Mouse (Mus musculus) gastrocnemius, adult 18-20 months (tissue): ENCODE results near the gene Pdpn. TPM values are rescaled to one million over a fixed set of nuclear protein-coding genes. Genes with fewer than 3 reads are reported as not detected.
A peak's percentile ranks its signal among the peaks of the same experiment; 100 is the strongest.

Experiments
- DNase-seq: peaks from one replicate; pipeline ENCODE4 v3.0.0; 2021; ENCODE audit warnings: low spot score
- total RNA-seq, 2 experiments: library from RNA; stranded (reverse); gene quantifications; 2 replicates each; pipeline ENCODE4 v1.2.3; 2021

The Pdpn gene
- total RNA-seq, 2 experiments from 2014 or later, result 4.7 to 5.2 TPM

GRCm38 (mm10) chr4:143298431-143299315 lies 691 bp downstream of the Pdpn start:
- DNase-seq, result no peak

DNA sequence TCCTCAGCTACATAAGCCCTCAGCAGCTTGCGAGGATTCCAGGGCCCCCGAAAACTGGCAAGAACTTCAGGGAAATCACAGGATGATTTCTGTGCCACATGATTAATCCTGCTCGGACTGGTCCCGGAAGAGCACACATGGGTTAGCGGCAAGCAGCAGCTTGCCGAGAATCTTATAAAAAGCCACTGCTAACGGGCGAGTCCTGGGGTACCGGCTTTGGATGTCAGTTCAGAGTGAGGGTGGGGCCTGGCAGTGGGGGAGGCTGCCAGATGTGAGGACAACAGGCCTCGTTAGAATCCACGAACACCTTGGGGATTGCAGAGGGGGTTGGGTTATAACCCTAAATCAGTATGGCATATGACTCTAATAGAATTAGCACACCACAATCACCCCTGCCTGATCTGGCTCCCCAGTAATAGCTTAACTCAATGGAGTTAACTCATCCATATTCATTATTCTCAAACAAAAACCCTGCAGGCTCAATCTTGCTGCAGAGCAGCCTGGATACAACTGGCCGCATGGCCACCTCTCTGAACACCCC lies 2.3 kb downstream of the Pdpn start:
- no peak for DNase-seq

DNA sequence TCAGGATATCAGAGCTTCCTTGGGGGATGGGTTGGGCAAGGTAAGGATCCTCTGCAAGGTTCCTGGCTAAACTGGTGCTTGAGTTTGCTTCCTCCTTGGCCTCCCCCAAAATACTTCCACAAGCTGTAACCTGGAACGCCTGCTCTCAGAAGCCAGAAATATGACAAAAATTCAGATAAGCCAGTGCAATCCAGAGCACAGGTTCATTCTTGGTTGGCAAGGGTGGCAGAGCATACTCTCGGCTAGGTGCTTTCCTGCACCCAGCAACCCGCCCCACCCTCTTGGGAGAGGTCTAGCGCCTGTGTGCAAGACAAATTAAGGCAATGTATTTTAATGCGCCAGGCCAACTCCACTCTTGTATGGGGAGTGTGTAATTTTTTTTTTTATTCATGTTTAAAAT lies 3.2 kb downstream of the Pdpn start:
- no peak for DNase-seq

DNA sequence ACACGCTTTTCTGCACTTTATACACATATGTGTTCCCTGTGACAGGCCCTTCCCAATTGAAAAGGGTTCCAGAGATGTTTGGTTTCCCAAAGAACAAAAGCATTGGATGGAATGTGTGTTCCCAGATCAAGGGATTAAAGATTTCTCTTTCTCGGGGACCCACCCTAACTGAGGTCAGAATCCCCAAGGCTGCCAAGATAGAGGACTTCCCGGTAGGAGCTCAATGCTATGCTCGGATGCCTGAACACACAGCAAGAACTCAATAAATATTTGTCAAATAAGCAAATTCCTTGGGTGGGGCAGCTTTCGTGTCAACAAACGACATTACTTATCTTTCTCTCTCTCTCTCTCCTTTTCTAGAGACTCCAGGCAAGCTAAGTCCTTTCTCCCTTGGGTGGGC lies 5.0 kb downstream of the Pdpn start:
- DNase-seq, result peak; percentile 58

DNA sequence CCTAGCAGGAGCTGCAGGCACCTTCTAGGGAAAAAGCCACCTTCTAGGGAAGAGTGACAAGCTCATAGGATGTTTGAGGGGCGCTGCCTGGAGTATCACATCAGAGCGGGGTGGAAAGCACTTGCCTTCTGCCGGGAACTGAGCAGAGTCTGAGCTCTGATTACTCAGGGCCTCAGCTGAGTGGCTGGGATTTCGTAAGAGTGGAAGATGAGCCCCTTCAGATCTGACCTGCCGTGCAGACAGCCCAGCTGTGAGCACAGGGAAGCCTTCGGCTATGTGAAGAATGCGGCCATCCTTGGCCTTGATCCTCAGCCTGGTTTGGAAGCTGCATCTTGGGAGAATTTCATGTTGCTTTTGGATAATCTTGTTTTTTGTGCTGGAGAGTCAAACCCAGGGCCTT lies 10.5 kb downstream of the Pdpn start:
- DNase-seq, result peak; percentile 42

GRCm38 (mm10) chr4:143288473-143288872 lies 10.9 kb downstream of the Pdpn start:
- DNase-seq, result no peak

- DNase-seq, result no peak
Observed at GRCm38 (mm10) chr4:143287065-143287464, 12.3 kb downstream of the Pdpn start.

DNA sequence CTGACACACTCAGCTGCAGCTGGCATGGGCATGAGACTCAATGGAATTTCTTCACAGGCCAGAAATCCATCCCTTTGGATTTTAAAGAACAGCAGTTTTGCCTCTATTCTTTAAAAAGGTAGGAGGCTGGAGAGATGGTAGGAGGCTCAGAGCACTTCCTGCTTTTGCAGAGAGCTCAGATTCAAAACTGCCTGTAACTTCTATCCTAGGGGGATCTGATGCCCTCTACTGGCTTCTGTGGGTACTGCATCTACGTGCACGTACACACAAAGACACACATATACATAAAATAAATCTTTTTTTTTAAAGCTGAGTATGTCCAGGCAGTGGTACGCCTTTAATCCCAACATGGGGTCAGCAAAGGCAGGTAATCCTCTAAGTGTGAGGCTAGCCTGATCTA lies 19.2 kb downstream of the Pdpn start:
- peak; percentile 33 for DNase-seq

- DNase-seq, result peak; percentile 23
Observed at GRCm38 (mm10) chr4:143279661-143280060, 19.7 kb downstream of the Pdpn start.

GRCm38 (mm10) chr4:143279016-143279415 lies 20.3 kb downstream of the Pdpn start:
- no peak for DNase-seq

- peak; percentile 78 for DNase-seq
Observed at GRCm38 (mm10) chr4:143278429-143278871, 20.9 kb downstream of the Pdpn start.

DNA sequence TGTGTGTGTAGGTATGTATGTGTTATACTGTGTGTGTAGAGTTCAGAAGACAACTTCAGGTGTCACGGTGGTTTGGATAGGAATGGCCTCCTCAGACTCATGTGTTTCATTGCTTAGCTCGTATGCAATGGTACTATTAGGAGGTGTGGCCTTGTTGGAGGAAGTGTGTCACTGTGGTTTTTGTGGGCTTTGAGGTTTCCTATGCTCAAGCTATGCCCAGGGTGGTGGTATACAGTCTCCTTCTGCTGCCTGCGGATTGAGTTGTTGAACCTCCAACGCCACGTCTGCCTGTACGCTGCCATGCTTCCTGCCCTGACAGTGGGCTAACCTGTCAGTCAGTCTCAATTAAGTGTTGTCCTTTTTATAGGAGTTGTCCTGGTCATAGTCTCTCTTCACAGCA lies 22.0 kb downstream of the Pdpn start:
- no peak for DNase-seq

DNA sequence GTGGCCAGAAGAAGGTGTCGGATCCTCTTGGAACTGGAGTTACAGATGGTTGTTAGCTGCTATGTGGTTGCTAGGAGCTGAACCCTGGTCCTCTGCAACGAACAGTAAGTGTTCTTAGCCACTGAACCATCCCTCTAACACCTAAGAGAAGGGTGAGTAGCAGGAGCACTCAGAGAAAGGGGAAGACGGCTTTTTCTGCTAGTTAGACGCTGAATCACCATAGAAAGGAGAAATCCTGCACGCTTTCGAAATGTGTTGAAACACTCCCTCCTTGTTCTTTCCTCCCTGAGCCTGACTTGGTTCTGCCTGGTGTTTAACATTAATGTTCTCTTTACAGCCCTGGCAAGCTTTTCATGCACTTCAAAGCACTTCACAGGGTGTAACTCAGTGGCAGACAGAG lies 27.8 kb downstream of the Pdpn start:
- no peak for DNase-seq

DNA sequence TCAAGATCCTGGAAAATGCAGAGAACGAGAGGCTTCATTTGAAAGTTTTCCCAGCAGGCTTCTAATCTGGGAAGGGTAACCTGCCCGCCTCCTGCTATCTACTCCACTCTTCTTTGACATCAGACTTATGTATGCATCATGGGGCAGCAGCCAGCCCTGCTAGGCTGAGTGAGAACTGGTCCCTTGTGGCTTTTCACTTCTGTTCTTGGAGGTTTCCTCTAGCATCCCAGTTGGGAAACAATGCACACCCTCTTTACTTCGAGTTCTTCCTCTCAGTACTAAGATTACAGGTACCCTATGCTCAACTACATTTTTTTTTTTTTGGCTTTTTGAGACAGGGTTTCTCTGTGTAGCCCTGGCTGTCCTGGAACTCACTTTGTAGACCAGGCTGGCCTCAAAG lies 28.5 kb downstream of the Pdpn start:
- no peak for DNase-seq

DNA sequence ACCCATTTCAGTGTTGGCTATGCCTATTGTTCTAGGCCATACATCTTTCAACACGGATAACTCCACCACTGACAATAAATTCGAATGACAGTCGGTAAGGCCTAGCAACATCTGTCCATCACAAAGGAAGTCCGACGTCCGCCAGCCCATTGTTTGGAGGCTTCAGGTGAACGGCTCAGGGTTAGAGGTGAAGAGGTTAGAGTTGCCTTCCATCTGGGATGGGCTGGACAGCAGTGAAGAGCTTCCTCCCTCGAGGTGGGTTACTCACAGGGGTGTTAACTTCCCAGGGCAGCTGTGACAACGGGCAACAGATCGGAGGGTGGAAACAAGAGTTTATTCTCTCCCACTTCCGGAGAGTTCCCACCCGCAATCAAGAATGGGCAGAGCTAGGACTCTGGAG lies 36.7 kb downstream of the Pdpn start:
- no peak for DNase-seq

GRCm38 (mm10) chr4:143259718-143260349 lies 39.5 kb downstream of the Pdpn start:
- no peak for DNase-seq

DNA sequence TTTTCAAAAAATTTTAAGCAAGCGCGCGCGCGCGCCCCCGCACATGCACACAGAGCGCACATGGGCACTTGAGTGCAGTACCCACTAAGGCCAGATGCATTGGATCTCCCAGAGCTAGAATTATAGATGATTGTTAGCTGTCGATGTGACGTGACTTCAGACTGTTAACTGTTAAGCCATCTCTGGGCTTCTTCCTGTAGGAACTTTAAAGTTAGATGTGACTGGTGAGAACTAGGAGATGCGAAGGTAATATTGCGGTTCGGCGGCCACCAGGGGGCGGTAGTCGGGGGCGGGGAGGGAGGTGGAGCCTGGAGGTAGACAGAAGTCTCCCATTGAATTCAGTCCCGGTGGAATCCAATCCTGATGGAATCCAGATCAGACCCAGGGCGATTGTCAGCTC lies 40.8 kb downstream of the Pdpn start:
- DNase-seq, result peak; percentile 43

GRCm38 (mm10) chr4:143257971-143258370 lies 41.4 kb downstream of the Pdpn start:
- no peak for DNase-seq

- no peak for DNase-seq
Observed at GRCm38 (mm10) chr4:143255541-143255940, 43.8 kb downstream of the Pdpn start.

- DNase-seq, result no peak
Observed at GRCm38 (mm10) chr4:143253356-143253755, 46.0 kb downstream of the Pdpn start.

DNA sequence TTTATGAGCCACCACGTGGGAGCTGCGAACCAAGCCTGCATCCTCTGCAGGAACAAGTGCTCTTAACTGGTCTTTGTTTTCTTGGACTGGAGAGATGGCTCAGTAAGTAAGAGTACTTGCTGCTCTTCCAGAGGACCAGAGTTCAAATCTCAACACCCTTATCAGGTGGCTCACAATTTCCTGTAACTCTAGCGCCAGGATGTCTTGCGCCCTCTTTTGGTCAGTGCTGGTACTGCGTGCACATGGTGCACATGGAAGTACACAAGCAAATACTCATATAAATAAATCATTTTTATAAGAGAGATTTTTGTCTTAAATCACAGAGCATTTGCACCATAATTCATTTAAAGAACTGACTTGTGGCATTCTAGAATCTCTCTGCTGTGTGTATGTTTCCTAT lies 51.3 kb downstream of the Pdpn start:
- DNase-seq, result no peak

GRCm38 (mm10) chr4:143241294-143241693 lies 58.1 kb downstream of the Pdpn start:
- no peak for DNase-seq
